Mouse (Mus musculus) E14TG2a.4 (cell line): ENCODE measurements around the gene Bnc1.

Source experiments
- CTCF ChIP-seq: conservative IDR thresholded peaks from 2 replicates; pipeline ENCODE4 v1.5.1; 2014; ENCODE audit warnings: low read length
- NANOG ChIP-seq: IDR thresholded peaks from 2 replicates; pipeline ENCODE4 v1.6.1; 2014; ENCODE audit warnings: borderline replicate concordance, low read length, mixed read lengths

GRCm38 (mm10) chr7:81934806-81935205 is 57.3 kb downstream of the Bnc1 start:
- TF ChIP-seq CTCF (no peak), NANOG (no peak)
